Mouse (Mus musculus) intestine, embryonic 15.5 days (tissue): ENCODE measurements at regions not wholly inside any gene's neighbourhood (a gene's known extent, or its start where the extent isn't known, plus 50 kb on each side); places are given as distances from the start of the nearest gene placed in this dataset.

Experiments used
- ATAC-seq: fragments of 200-750 bp; cut with Nextera tagmentation; 2 replicates; pipeline ENCODE4 v1.8.0; 2017; ENCODE audit warnings: moderate TSS enrichment, moderate library complexity
- H3K27ac ChIP-seq: fragments of 300-500 bp; sonication (generic); 2 replicates; pipeline ENCODE4 v1.5.1; 2015; ENCODE audit warnings: mild to moderate bottlenecking, inconsistent platforms
- H3K27me3 ChIP-seq: fragments of 300-500 bp; sonication (generic); replicated peaks from 2 replicates; pipeline ENCODE4 v1.6.1; 2015; ENCODE audit warnings: inconsistent platforms
- H3K36me3 ChIP-seq: fragments of 300-500 bp; sonication (generic); 2 replicates; pipeline ENCODE4 v1.6.1; 2015; ENCODE audit warnings: inconsistent platforms
- H3K4me1 ChIP-seq: fragments of 300-500 bp; sonication (generic); replicated peaks from 2 replicates; pipeline ENCODE4 v1.6.1; 2015; ENCODE audit warnings: inconsistent platforms
- H3K4me2 ChIP-seq: fragments of 300-500 bp; sonication (generic); replicated peaks from 2 replicates; pipeline ENCODE4 v1.6.1; 2015; ENCODE audit warnings: mild to moderate bottlenecking, inconsistent platforms
- H3K4me3 ChIP-seq: fragments of 300-500 bp; sonication (generic); replicated peaks from 2 replicates; pipeline ENCODE4 v1.5.1; 2015; ENCODE audit warnings: inconsistent platforms
- H3K9ac ChIP-seq: fragments of 300-500 bp; sonication (generic); 2 replicates; pipeline ENCODE4 v1.6.1; 2015; ENCODE audit warnings: inconsistent platforms
- H3K9me3 ChIP-seq: fragments of 300-500 bp; sonication (generic); 2 replicates; pipeline ENCODE4 v1.6.1; 2016; ENCODE audit warnings: inconsistent platforms
- WGBS: fragments of 180-500 bp; shearing (Covaris S2); methylation state at CpG from one replicate; pipeline ENCODE4 v1.1.7; 2015; 5-methylcytosine and 5-hydroxymethylcytosine counted together

GRCm38 (mm10) chr6:100085981-100086380 is 201.3 kb downstream of the Rybp start:
- H3K27ac ChIP-seq = no peak overlapping the region
- no peak overlapping the region for H3K9ac ChIP-seq
- H3K36me3 ChIP-seq = no peaks in the 10 kb centered on the region
- no peaks in the 10 kb centered on the region for H3K4me1 ChIP-seq
- H3K9me3 ChIP-seq = no peaks in the 10 kb centered on the region
- no peak for ATAC-seq
- no peak overlapping the region for H3K4me3 ChIP-seq
- 55% methylated on average over 1 of the region's 1 CpGs for WGBS
- H3K4me2 ChIP-seq = no peak overlapping the region
- H3K27me3 ChIP-seq = no peaks in the 10 kb centered on the region

DNA sequence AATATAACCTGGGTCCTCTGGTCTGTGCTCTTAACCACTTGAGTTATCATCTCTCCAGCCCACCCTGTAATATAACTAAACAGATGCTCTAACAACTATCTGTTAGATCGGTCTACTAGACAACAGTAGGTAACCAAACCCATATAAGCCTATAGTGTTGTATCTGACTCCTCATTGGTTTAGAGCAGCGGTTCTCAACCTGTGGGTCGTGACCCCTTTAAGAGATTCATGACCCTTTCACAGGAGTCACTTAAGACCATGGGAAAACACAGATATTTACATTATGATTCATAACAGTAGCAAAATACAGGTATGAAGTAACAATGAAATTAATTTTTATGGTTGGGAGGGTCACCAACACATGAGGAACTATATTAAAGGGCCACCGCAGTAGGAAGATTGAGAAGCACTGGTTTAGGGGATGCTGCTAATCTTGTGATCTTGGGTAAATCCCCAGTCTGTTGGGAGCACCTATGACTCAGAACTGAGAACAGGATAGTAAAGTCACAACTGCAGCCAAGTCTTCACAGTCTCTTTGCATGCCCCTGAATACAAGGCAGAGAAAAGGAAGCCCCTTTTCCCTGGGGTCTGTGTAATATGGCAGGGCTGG is 203.3 kb downstream of the Rybp start:
- WGBS = 91% methylated on average over 4 of the region's 4 CpGs
- Histone ChIP-seq H3K4me1 (no peaks in the 10 kb centered on the region), H3K4me3 (no peak overlapping the region), H3K4me2 (no peak overlapping the region), H3K36me3 (no peaks in the 10 kb centered on the region), H3K9me3 (no peaks in the 10 kb centered on the region), H3K9ac (no peak overlapping the region), H3K27me3 (no peaks in the 10 kb centered on the region), H3K27ac (no peak overlapping the region)
- no peak for ATAC-seq

GRCm38 (mm10) chr6:100083127-100083526 is 204.2 kb downstream of the Rybp start:
- no peak for ATAC-seq
- no peak overlapping the region for H3K4me2 ChIP-seq
- H3K9me3 ChIP-seq = no peaks in the 10 kb centered on the region
- H3K27me3 ChIP-seq = no peaks in the 10 kb centered on the region
- H3K36me3 ChIP-seq = no peaks in the 10 kb centered on the region
- H3K9ac ChIP-seq = no peak overlapping the region
- no peaks in the 10 kb centered on the region for H3K4me1 ChIP-seq
- no peak overlapping the region for H3K27ac ChIP-seq
- no peak overlapping the region for H3K4me3 ChIP-seq
- WGBS = 45% methylated on average over 5 of the region's 5 CpGs

DNA sequence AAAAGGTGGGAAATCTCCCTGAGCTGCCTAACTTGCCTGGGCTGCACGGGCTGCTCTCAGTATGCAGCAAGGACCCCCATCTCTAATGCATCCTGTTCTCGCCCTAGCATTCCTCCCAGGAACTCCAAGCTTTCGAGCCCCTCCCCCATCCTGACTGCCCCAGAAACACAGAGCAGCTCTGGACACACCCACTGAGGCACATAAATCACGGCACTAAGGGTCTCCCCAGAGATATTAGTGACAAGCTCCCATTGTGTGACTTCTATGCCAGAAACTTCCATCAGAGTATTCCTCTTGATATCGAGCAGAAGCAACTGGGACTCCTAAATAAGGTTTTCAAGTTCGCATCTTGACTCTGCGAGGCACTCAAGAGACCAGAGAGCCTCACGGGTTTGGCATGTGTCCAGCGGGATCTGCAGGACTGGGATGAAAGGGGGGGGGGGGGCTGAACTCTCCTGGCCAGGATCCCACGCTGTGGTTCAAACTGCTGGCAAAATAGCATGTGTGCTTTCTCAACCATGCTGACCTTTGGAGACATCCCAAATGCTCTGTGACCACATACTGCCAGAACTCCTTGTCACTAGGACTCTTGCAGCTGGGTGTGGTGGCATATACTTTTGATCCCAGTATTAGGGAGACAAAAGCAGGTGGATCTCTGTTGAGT is 212.5 kb downstream of the Rybp start:
- WGBS = 10% methylated on average over 10 of the region's 10 CpGs
- Histone ChIP-seq H3K4me2 (0 out of 2 replicates have a peak overlapping the region, but pooled peaks have one; percentile 14), H3K4me1 (peaks cover 14% of the 10 kb centered on the region), H3K27ac (peak overlapping the region; percentile 49; the same call in 1 of the 2 replicates), H3K4me3 (no peak overlapping the region), H3K36me3 (no peaks in the 10 kb centered on the region), H3K9ac (no peak overlapping the region), H3K27me3 (no peaks in the 10 kb centered on the region), H3K9me3 (no peaks in the 10 kb centered on the region)
- ATAC-seq = peak; percentile 68

GRCm38 (mm10) chr6:100072261-100072968 is 214.9 kb downstream of the Rybp start:
- no peaks in the 10 kb centered on the region for H3K9me3 ChIP-seq
- no peaks in the 10 kb centered on the region for H3K27me3 ChIP-seq
- peaks cover 14% of the 10 kb centered on the region for H3K4me1 ChIP-seq
- H3K9ac ChIP-seq = no peak overlapping the region
- WGBS = 47% methylated on average over 6 of the region's 6 CpGs
- no peaks in the 10 kb centered on the region for H3K36me3 ChIP-seq
- ATAC-seq = no peak
- no peak overlapping the region for H3K27ac ChIP-seq
- no peak overlapping the region for H3K4me2 ChIP-seq
- H3K4me3 ChIP-seq = no peak overlapping the region

- 78% methylated on average over 4 of the region's 4 CpGs for WGBS
Observed at GRCm38 (mm10) chr6:100069151-100069550, 218.1 kb downstream of the Rybp start.

GRCm38 (mm10) chr6:100067273-100067672 is 220.0 kb downstream of the Rybp start:
- Histone ChIP-seq H3K4me2 (no peak overlapping the region), H3K9ac (no peak overlapping the region), H3K9me3 (no peaks in the 10 kb centered on the region), H3K4me3 (no peak overlapping the region), H3K36me3 (no peaks in the 10 kb centered on the region), H3K27ac (no peak overlapping the region), H3K4me1 (0 out of 2 replicates have a peak, but pooled peaks cover under 1% of the 10 kb centered on the region), H3K27me3 (no peaks in the 10 kb centered on the region)
- 89% methylated on average over 4 of the region's 4 CpGs for WGBS
- no peak for ATAC-seq

More at GRCm38 (mm10) chr6:100069151-100069550, 218.1 kb downstream of the Rybp start:
- Histone ChIP-seq H3K4me1 (peaks cover 3% of the 10 kb centered on the region; the same call in 1 of the 2 replicates), H3K27ac (no peak overlapping the region), H3K27me3 (no peaks in the 10 kb centered on the region), H3K9me3 (no peaks in the 10 kb centered on the region), H3K9ac (no peak overlapping the region), H3K4me2 (no peak overlapping the region), H3K36me3 (no peaks in the 10 kb centered on the region), H3K4me3 (no peak overlapping the region)
- no peak for ATAC-seq

DNA sequence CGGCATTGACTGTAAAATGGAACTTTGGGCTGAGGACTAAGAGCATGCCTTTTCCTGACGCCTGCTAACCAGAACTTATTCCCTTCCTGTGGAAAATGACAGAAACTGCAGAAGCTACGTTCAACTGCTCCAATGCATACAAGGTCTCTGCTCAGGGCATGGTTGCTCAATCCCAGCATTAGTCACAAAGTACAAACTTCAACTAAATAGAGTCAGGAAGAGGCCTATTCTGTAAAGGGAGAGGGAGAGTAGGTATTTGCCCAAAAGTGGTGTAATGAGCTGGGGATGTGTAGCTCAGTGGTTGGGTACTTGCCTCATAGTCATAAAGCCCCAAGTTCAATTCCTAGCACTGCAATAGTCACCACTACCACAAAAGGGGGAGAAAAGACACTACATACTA is 221.7 kb downstream of the Rybp start:
- Histone ChIP-seq H3K4me2 (no peak overlapping the region), H3K27ac (no peak overlapping the region), H3K4me1 (no peaks in the 10 kb centered on the region), H3K9me3 (no peaks in the 10 kb centered on the region), H3K27me3 (no peaks in the 10 kb centered on the region), H3K9ac (no peak overlapping the region), H3K4me3 (no peak overlapping the region), H3K36me3 (no peaks in the 10 kb centered on the region)
- WGBS = 79% methylated on average over 3 of the region's 3 CpGs
- no peak for ATAC-seq

- H3K4me1 ChIP-seq = no peaks in the 10 kb centered on the region
- no peaks in the 10 kb centered on the region for H3K27me3 ChIP-seq
- WGBS = 83% methylated on average over 8 of the region's 8 CpGs
- H3K4me3 ChIP-seq = no peak overlapping the region
- no peak overlapping the region for H3K27ac ChIP-seq
- H3K36me3 ChIP-seq = no peaks in the 10 kb centered on the region
- ATAC-seq = peak; percentile 51
- H3K9me3 ChIP-seq = no peaks in the 10 kb centered on the region
- no peak overlapping the region for H3K4me2 ChIP-seq
- H3K9ac ChIP-seq = no peak overlapping the region
Observed at GRCm38 (mm10) chr6:100062961-100063360, 224.3 kb downstream of the Rybp start.

DNA sequence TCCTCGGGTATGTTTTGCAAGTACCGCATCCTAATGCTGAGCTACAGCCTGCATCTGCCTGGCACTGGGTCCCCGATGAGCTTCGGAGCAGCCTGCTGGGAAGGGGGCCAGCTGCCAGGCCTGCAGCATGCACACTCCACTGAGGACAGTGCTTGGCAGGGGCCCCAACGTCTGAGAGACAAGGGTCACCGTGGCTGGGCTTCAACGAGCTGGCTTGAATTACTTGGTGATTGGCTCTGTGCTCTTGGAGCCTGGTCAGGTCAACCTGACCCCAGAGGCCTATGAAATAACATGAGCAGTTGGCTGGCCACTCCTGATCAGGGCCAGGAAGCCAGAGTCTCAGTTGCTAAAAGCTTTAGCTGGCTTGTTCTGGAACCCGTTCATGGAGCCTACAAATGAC is 227.5 kb downstream of the Rybp start:
- Histone ChIP-seq H3K36me3 (no peaks in the 10 kb centered on the region), H3K9ac (no peak overlapping the region), H3K27ac (no peak overlapping the region), H3K4me1 (no peaks in the 10 kb centered on the region), H3K9me3 (no peaks in the 10 kb centered on the region), H3K4me3 (no peak overlapping the region), H3K4me2 (no peak overlapping the region), H3K27me3 (no peaks in the 10 kb centered on the region)
- ATAC-seq = no peak
- 56% methylated on average over 8 of the region's 8 CpGs for WGBS

DNA sequence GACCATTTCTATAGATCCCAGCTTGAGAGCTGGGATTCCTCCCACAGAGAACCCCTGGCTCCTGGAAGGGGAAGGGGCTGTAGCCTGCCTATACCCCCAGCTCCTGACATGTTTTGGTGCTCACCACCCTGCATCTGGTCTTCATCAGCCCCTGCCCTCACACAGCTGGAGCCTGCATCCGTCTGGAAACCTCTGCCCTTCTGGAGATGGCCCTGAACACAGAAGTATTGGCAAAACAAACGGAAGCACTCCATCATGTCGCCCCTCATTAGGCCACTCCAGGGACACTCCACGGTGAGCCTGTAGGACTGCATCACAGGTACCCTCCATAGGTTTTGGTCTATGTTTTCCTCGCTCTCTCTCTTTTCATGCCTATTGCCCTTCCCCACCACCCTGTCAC is 231.3 kb downstream of the Rybp start:
- no peak overlapping the region for H3K4me3 ChIP-seq
- no peak for ATAC-seq
- whole genome bisulfite sequencing = 54% methylated on average over 5 of the region's 5 CpGs
- H3K27me3 ChIP-seq = no peaks in the 10 kb centered on the region; the same call in 1 of the 2 replicates
- H3K9me3 ChIP-seq = no peaks in the 10 kb centered on the region
- no peaks in the 10 kb centered on the region for H3K36me3 ChIP-seq
- H3K4me2 ChIP-seq = no peak overlapping the region
- peaks cover 7% of the 10 kb centered on the region; the same call in 1 of the 2 replicates for H3K4me1 ChIP-seq
- no peak overlapping the region for H3K27ac ChIP-seq
- no peak overlapping the region for H3K9ac ChIP-seq

DNA sequence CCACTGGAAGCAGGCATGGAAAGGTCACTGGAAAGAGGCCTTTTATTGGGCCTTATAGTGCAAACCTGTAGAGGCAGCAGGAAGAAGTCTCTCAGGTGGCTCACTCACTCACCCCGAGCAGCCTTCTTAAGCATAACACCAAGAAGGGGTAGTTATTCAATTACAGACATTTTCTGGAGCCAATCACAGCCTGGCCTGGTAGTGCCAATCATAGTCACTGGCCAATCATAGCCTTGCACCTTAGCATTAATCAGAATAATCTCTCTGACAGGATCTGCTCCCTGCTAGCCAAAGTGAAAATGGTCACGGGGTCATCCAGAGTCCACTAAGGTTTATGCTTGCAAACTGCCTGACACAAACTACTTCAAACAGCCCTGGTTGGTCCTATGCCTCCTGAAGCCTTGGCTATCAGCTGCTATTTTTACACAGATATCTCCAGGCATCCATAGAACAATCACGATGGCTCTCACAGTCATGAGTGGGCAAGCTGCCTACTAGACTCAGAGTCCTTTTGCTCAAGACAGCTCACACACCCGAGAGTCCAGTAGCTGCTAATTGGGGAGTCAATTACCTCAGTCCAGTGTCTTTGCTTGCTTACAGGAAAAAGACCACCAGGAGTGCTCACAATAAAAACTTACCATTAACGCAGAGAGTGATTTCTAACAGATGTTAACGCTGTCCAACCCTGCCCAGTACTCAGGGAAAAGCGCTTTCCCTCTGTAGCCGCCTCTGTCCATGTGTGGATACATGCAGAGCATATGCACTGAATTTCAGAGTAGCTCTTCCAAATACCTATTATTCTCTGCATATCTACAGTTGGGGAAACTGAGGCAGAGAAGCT is 234.1 kb downstream of the Rybp start:
- Histone ChIP-seq H3K36me3 (no peaks in the 10 kb centered on the region), H3K27ac (no peak overlapping the region), H3K9me3 (no peaks in the 10 kb centered on the region), H3K4me2 (no peak overlapping the region), H3K4me3 (no peak overlapping the region), H3K27me3 (no peaks in the 10 kb centered on the region; the same call in 1 of the 2 replicates), H3K9ac (no peak overlapping the region), H3K4me1 (peaks cover 7% of the 10 kb centered on the region; the same call in 1 of the 2 replicates)
- peak; percentile 62; the same call in 1 of the 2 replicates for ATAC-seq
- 42% methylated on average over 8 of the region's 8 CpGs for WGBS
